Mouse (Mus musculus) limb, embryonic 11.5 days (tissue): ENCODE data around the gene Acot3. TPM values are rescaled to one million over a fixed set of nuclear protein-coding genes. Genes with fewer than 3 reads are reported as not detected.
"Not testable (repeated sequence)": the region's sequence is repeated elsewhere in the genome, so short reads cannot be mapped to it uniquely, and the experiment has no call there.

Experiments used
- ATAC-seq: fragments of 200-750 bp; cut with Nextera tagmentation; 2 replicates; pipeline ENCODE4 v1.8.0; 2017; ENCODE audit warnings: low read depth; ENCODE audit not compliant: insufficient number of reproducible peaks, low FRiP score, low TSS enrichment
- DNase-seq: peaks from one replicate; pipeline ENCODE4 v3.0.0-alpha.2; 2015; ENCODE audit warnings: low spot score
- H3K27ac ChIP-seq: fragments of 300-500 bp; sonication (generic); replicated peaks from 2 replicates; pipeline ENCODE4 v1.5.1; 2014; ENCODE audit warnings: low read depth, mild to moderate bottlenecking, low read length
- H3K27me3 ChIP-seq: fragments of 300-500 bp; sonication (generic); 2 replicates; pipeline ENCODE4 v1.6.1; 2014; ENCODE audit warnings: mild to moderate bottlenecking, low read length, mixed read lengths; ENCODE audit not compliant: control insufficient read depth, insufficient read depth
- H3K36me3 ChIP-seq: fragments of 300-500 bp; sonication (generic); 2 replicates; pipeline ENCODE4 v1.6.1; 2014; ENCODE audit warnings: mild to moderate bottlenecking, low read length, moderate library complexity, mixed read lengths; ENCODE audit not compliant: control insufficient read depth, insufficient read depth
- H3K4me1 ChIP-seq: fragments of 300-500 bp; sonication (generic); 2 replicates; pipeline ENCODE4 v1.6.1; 2014; ENCODE audit warnings: low read length, mixed read lengths; ENCODE audit not compliant: control insufficient read depth, insufficient read depth
- H3K4me2 ChIP-seq: fragments of 300-500 bp; sonication (generic); 2 replicates; pipeline ENCODE4 v1.6.1; 2014; ENCODE audit warnings: low read depth, mild to moderate bottlenecking, moderate library complexity; ENCODE audit not compliant: severe bottlenecking
- H3K4me3 ChIP-seq: fragments of 300-500 bp; sonication (generic); 2 replicates; pipeline ENCODE4 v1.5.1; 2014; ENCODE audit warnings: low read depth, low read length
- H3K9ac ChIP-seq: fragments of 300-500 bp; sonication (generic); 2 replicates; pipeline ENCODE4 v1.6.1; 2014; ENCODE audit warnings: mild to moderate bottlenecking, low read length
- H3K9me3 ChIP-seq: fragments of 300-500 bp; sonication (generic); 2 replicates; pipeline ENCODE4 v1.6.1; 2016; ENCODE audit warnings: low read length; ENCODE audit not compliant: control insufficient read depth
- WGBS: fragments of 180-500 bp; shearing (Covaris S2); extraction: QIAGEN DNeasy Blood & Tissue Kit; methylation state at CpG from one replicate; pipeline ENCODE4 v1.1.7; 2014; 5-methylcytosine and 5-hydroxymethylcytosine counted together
- polyA plus RNA-seq: library from polyadenylated mRNA; unstranded; fragments of >200 nt; fragmentation: Nextera tagmentation; extraction: Ambion mirVana; gene quantifications from 2 replicates; pipeline ENCODE4 v1.2.1, GENCODE M21; 2014

The Acot3 gene
- polyA plus RNA-seq, 1 experiment from 2014 or later = 0.27 TPM

DNA sequence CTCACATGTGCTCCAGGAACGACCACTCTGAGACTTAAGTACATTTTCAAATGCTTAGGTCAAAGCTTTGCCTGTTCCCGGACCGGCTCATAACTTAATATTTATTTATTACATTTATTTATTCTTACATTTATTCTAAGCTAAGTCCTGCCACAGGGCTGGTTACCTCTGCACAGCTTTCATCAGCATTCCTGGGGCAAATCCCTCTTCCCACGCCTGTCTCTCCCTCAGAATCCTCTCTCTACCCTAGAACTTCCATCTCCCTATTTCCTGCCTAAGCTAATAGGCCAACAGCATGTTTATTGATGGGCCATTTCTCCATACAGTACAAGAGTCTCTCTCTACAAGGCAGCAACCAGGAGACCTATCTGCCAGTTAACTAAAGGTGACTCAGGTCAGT lies 15.8 kb downstream of the Acot3 start:
- ATAC-seq = no peak
- H3K9me3 ChIP-seq = no peaks in the 10 kb centered on the region
- peaks cover 14% of the 10 kb centered on the region for H3K27me3 ChIP-seq
- 82% methylated on average over 4 of the region's 4 CpGs for WGBS
- no peak overlapping the region for H3K27ac ChIP-seq
- H3K4me3 ChIP-seq = no peak overlapping the region
- no peak for DNase-seq
- no peak overlapping the region for H3K4me2 ChIP-seq
- no peak overlapping the region for H3K9ac ChIP-seq
- H3K36me3 ChIP-seq = no peaks in the 10 kb centered on the region
- H3K4me1 ChIP-seq = no peaks in the 10 kb centered on the region

DNA sequence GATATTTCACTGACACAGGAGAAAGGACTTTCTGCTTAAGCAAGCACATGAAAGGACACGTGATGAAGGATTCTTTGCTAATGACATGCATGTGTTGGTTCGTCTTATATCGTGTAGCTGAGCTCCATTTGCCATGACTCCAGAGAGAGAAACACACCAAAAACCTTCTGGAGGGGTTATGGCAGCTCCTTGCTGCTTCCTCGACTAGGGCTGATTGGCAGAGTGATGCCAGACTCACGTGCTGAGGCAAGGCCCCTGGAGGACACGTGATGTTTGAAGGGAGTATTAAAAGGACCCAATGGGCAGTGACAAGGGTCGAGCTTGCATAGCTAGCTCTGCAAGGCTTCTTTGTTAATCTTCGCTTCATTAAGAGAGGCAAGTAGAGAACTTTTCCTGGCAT lies 16.4 kb downstream of the Acot3 start:
- no peak overlapping the region for H3K4me2 ChIP-seq
- DNase-seq = no peak
- no peak overlapping the region for H3K27ac ChIP-seq
- no peaks in the 10 kb centered on the region for H3K4me1 ChIP-seq
- ATAC-seq = no peak
- H3K9ac ChIP-seq = no peak overlapping the region
- WGBS = 63% methylated on average over 8 of the region's 8 CpGs
- no peak overlapping the region for H3K4me3 ChIP-seq
- H3K36me3 ChIP-seq = no peaks in the 10 kb centered on the region
- no peaks in the 10 kb centered on the region for H3K9me3 ChIP-seq
- H3K27me3 ChIP-seq = peaks cover 14% of the 10 kb centered on the region

DNA sequence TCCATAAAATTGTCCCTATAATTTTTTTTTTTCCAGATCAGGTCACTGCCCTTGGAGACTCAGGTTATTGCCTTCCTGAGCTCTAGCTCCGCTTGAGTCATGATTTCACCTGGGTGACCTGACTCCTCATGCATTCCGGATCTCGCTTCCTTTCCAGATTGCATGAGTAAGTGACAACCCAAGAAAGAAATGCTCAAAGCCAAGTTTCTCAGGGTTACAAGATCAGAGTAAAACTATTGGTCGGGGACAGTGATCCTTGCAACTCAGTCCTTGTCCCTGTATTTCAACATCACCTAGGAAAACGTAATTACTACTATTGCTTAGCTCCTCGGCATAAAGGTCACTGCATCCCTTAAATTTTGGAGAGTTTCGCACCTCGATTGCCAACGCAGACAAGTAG lies 17.0 kb downstream of the Acot3 start, which contains the start of gene Acot5:
Gene Acot5, plus strand, starts transcription at position 340 of the 400 bp plus-strand sequence.
- peaks cover 14% of the 10 kb centered on the region for H3K27me3 ChIP-seq
- 53% methylated on average over 9 of the region's 9 CpGs for WGBS
- H3K4me3 ChIP-seq = peak within 1 kb of the TSS; percentile 34
- ATAC-seq = no peak
- DNase-seq = no peak
- 0 out of 2 replicates have a peak within 1 kb of the TSS, but pooled peaks have one; percentile 30 for H3K9ac ChIP-seq
- no peaks in the 10 kb centered on the region for H3K36me3 ChIP-seq
- H3K9me3 ChIP-seq = no peaks in the 10 kb centered on the region
- H3K27ac ChIP-seq = no peak within 1 kb of the TSS
- peak within 1 kb of the TSS; percentile 58 for H3K4me2 ChIP-seq
- H3K4me1 ChIP-seq = no peaks in the 10 kb centered on the region

DNA sequence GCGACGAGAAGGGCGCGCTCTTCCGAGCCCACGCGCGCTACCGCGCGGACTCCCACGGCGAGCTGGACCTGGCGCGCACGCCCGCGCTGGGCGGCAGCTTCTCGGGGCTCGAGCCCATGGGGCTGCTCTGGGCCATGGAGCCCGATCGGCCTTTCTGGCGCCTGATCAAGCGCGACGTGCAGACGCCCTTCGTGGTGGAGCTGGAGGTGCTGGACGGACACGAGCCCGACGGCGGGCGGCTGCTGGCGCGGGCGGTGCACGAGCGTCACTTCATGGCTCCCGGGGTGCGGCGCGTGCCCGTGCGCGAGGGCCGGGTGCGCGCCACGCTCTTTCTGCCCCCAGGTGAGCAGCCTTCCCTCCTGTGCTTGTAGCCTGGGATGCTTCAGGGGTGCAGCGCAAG lies 17.6 kb downstream of the Acot3 start:
- not testable (repeated sequence) for H3K9me3 ChIP-seq, ATAC-seq, H3K36me3 ChIP-seq, H3K4me1 ChIP-seq, H3K27ac ChIP-seq
- Histone ChIP-seq H3K4me3 (peak overlapping the region; percentile 34), H3K4me2 (peak overlapping the region; percentile 58), H3K27me3 (peaks cover 14% of the 10 kb centered on the region), H3K9ac (0 out of 2 replicates have a peak overlapping the region, but pooled peaks have one; percentile 30)
- WGBS = 2% methylated on average over 36 of the region's 52 CpGs
- DNase-seq = peak; percentile 34

DNA sequence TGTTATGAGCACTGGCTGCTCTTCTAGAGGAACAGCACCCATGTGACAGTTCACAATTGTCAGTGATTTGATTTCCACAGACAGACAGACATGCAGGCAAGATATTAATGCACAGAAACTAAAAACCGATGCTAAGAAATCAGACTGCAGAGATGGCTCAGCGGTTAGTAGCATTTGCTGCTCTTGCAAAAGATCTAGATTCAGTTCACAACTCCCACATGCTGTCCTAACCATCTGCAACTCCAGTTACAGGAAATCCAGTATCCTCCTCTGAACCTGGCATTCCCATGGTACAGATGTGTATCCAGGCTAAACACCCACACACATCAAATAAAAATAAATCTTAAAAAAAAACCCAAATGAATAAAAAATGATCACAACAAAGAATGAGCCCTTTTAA lies 19.8 kb downstream of the Acot3 start:
- no peak overlapping the region for H3K27ac ChIP-seq
- H3K9me3 ChIP-seq = no peaks in the 10 kb centered on the region
- ATAC-seq (no peak), DNase-seq (no peak)
- H3K4me3 ChIP-seq = no peak overlapping the region
- H3K4me1 ChIP-seq = no peaks in the 10 kb centered on the region
- H3K4me2 ChIP-seq = no peak overlapping the region
- H3K27me3 ChIP-seq = peaks cover 14% of the 10 kb centered on the region
- 90% methylated on average over 2 of the region's 2 CpGs for WGBS
- H3K36me3 ChIP-seq = no peaks in the 10 kb centered on the region
- no peak overlapping the region for H3K9ac ChIP-seq

DNA sequence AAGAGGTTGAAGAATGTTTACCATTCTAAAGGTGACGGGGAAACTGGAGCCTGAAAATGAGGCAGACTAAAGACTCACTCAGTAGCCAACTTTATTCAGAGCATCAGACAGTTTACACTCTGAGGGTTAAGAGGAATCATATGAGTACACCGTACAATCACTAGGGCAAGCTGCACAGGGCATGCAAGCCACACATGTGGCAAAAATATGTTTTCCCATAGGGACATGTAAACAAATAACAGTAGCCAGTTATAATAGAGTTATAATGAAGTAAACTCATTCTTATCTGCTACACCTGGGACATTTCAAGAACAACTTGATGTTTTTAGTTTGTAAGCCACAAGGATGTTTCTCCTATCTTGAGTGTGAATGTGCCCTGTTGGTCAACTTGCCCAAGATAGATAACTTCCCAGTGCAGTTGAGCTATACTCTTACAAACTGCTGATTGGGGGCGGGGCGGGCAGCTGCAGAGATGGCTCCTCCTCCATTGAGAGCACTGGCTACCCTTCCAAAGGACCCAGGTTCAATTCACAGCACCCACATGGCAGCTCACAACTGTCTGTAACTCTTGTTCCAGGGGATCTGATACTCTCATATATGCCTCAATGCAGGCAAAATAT lies 25.5 kb downstream of the Acot3 start:
- H3K27ac ChIP-seq = no peak overlapping the region
- H3K9me3 ChIP-seq = no peaks in the 10 kb centered on the region
- DNase-seq (no peak), ATAC-seq (no peak)
- 86% methylated on average over 4 of the region's 4 CpGs for WGBS
- H3K4me2 ChIP-seq = no peak overlapping the region
- H3K36me3 ChIP-seq = no peaks in the 10 kb centered on the region
- no peak overlapping the region for H3K4me3 ChIP-seq
- H3K4me1 ChIP-seq = no peaks in the 10 kb centered on the region
- H3K9ac ChIP-seq = no peak overlapping the region
- H3K27me3 ChIP-seq = no peaks in the 10 kb centered on the region

DNA sequence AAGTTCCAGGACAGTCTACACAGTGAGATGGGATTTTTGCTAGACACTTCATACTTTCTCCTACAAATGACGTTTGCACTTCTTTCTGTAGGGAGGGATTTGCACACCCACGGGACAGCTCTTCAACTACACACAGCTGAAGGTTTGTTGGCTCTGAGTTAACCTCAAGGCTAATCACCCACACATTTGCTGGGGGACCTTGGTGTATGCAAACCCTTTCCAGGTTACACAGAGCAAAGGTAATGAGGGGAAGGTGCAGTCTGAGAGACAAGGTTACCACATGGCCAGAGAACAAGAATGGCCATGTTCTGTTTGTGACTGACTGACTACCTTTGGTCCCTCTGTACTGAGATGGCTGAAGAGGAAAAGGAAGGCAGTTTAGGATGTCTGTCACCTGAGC lies 31.9 kb downstream of the Acot3 start:
- Histone ChIP-seq H3K27me3 (no peaks in the 10 kb centered on the region), H3K4me2 (no peak overlapping the region), H3K36me3 (no peaks in the 10 kb centered on the region), H3K4me1 (no peaks in the 10 kb centered on the region), H3K4me3 (no peak overlapping the region), H3K27ac (no peak overlapping the region), H3K9me3 (no peaks in the 10 kb centered on the region), H3K9ac (no peak overlapping the region)
- DNase-seq (no peak), ATAC-seq (no peak)
- WGBS = 78% methylated on average over 2 of the region's 2 CpGs

DNA sequence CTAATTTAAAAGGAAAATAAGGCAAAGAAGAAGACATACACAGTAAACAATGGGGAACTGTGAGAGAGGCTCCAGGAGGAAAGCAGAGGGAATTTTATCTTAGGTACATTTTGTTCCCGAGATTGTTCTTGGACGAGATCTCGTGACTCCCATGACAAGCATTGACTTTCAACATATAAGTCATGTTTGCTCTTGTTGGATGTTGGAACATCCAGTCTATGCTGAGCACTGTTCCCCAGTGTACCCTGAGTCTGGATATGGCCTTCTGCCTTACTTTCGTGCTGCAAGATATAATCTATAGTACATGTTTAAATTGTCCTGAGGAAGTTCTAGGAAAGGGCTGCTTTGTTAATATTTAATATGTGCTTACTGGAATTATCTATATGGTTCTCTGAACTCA lies 32.6 kb downstream of the Acot3 start:
- Histone ChIP-seq H3K4me3 (no peak overlapping the region), H3K9ac (no peak overlapping the region), H3K4me2 (no peak overlapping the region), H3K27ac (no peak overlapping the region), H3K36me3 (no peaks in the 10 kb centered on the region), H3K4me1 (no peaks in the 10 kb centered on the region), H3K9me3 (no peaks in the 10 kb centered on the region; the same call in 1 of the 2 replicates), H3K27me3 (no peaks in the 10 kb centered on the region)
- DNase-seq (no peak), ATAC-seq (no peak)
- WGBS = 90% methylated on average over 4 of the region's 4 CpGs

DNA sequence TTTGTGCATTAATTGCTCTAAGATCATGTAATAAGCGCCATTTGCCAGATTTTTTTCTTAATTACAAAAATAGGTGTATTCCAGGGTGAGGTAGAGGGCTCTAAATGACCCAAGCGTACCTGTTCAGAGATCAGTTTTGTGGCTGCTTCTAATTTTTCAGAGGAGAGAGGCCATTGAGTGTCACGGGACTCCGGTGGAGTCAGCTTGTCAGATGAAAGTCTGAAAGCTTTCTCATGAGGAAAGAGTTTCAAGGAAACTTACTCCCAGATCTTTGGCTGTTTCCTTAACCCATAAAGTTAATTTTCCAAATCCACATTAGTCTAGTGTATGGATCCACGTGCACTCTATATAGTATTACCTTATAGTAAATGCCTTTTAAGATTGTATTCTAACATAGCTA lies 42.7 kb downstream of the Acot3 start:
- H3K4me2 ChIP-seq, H3K4me1 ChIP-seq, H3K4me3 ChIP-seq, H3K27me3 ChIP-seq, ATAC-seq, H3K27ac ChIP-seq, H3K9ac ChIP-seq, H3K36me3 ChIP-seq, DNase-seq, H3K9me3 ChIP-seq: not testable (repeated sequence)
- 92% methylated on average over 5 of the region's 5 CpGs for WGBS
